In the genomic region with DNA sequence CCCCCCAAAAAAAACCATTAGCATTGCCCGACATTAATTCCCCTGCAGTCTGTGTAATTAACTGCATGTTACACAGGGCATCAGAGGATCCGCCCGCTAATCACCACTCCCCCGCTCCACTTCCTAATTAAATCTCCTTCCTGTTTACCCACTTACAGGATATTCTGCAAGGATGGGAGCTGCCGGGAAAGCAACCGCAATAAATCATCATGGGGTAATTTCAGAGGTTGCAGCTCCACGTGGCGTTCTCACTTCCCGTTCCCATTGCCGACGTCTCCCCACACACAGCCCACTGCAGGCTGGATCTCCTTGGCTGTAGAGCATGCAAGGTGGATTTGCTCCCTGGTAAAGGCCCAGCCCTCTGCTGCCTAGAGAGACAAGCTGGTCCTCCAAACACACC, we compare ENCODE assay signal across 9 mouse cellular contexts. TPM values are rescaled to one million over a fixed set of nuclear protein-coding genes. Genes with fewer than 3 reads are reported as not detected.
A peak's percentile ranks its signal among the peaks of the same experiment; 100 is the strongest.
DNase-seq lines count a peak whose midpoint lies in the region; ATAC-seq lines count a peak whose summit lies in the region.
"Had no signal": no experiment of that assay in that cellular context is flagged by ENCODE, and none has a peak within 500 bp of the region (broad histone marks: within the 10 kb centered on the region; RNA-seq: fewer than 3 reads in every experiment).

No protein-coding gene starts in this region.

- DNase-seq in heart, adult 11 months: peak; percentile 97
- DNase-seq in Muller cell, postnatal 12 days (ENCODE audit: inconsistent ontology term): peak; percentile 46
- peak; percentile 63 for DNase-seq in kidney, adult 11 months
- DNase-seq in lung, postnatal 14 days: peak; percentile 13
- no peak for DNase-seq in cerebellum, adult 9-10 months
- no peak for DNase-seq in spleen, postnatal 14 days (ENCODE audit: low spot score in 2 of 2)

- peaks cover 3% of the 10 kb centered on the region; the same call in 1 of the 2 replicates for H3K27me3 ChIP-seq in heart, embryonic 11.5 days (ENCODE audit: control insufficient read depth, insufficient read depth, low read length)
- no peaks in the 10 kb centered on the region for H3K27me3 ChIP-seq in forebrain, embryonic 15.5 days
- H3K27me3 ChIP-seq: stomach, embryonic 15.5 days had no signal

- H3K27ac ChIP-seq in heart, embryonic 11.5 days (ENCODE audit: low read depth, low read length): no peak overlapping the region
- no peak overlapping the region; the same call in 1 of the 2 replicates for H3K27ac ChIP-seq in forebrain, embryonic 15.5 days (replicated peaks)
- H3K27ac ChIP-seq: stomach, embryonic 15.5 days had no signal

- WGBS in heart, embryonic 11.5 days (ENCODE audit: insufficient replicate concordance): 57% methylated on average over 11 of the region's 11 CpGs
- WGBS in forebrain, embryonic 15.5 days: 39% methylated on average over 11 of the region's 11 CpGs

- no peaks in the 10 kb centered on the region for H3K9me3 ChIP-seq in heart, embryonic 11.5 days (replicated peaks; ENCODE audit: control insufficient read depth, low read length)
- no peaks in the 10 kb centered on the region for H3K9me3 ChIP-seq in forebrain, embryonic 15.5 days
- H3K9me3 ChIP-seq: stomach, embryonic 15.5 days had no signal

- H3K9ac ChIP-seq in heart, embryonic 11.5 days (ENCODE audit: low read depth, low read length): no peak overlapping the region
- H3K9ac ChIP-seq in forebrain, embryonic 15.5 days (replicated peaks): no peak overlapping the region
- H3K9ac ChIP-seq: stomach, embryonic 15.5 days had no signal

- H3K36me3 ChIP-seq in heart, embryonic 11.5 days (ENCODE audit: control insufficient read depth, insufficient read depth, low read length): no peaks in the 10 kb centered on the region
- H3K36me3 ChIP-seq in forebrain, embryonic 15.5 days: no peaks in the 10 kb centered on the region
- H3K36me3 ChIP-seq: stomach, embryonic 15.5 days had no signal

- H3K4me1 ChIP-seq in heart, embryonic 11.5 days (ENCODE audit: control insufficient read depth, insufficient read depth, low read length): no peaks in the 10 kb centered on the region
- H3K4me1 ChIP-seq in forebrain, embryonic 15.5 days: peaks cover 11% of the 10 kb centered on the region; the same call in 1 of the 2 replicates
- H3K4me1 ChIP-seq: stomach, embryonic 15.5 days had no signal

- H3K4me3 ChIP-seq in heart, embryonic 11.5 days (ENCODE audit: low read depth, low read length): no peak overlapping the region
- no peak overlapping the region for H3K4me3 ChIP-seq in forebrain, embryonic 15.5 days
- H3K4me3 ChIP-seq: stomach, embryonic 15.5 days had no signal

- no peak for ATAC-seq in heart, embryonic 11.5 days (replicated peaks; ENCODE audit: insufficient number of reproducible peaks, low FRiP score, low TSS enrichment)
- no peak for ATAC-seq in forebrain, embryonic 15.5 days (replicated peaks)

- no peak overlapping the region for H3K4me2 ChIP-seq in heart, embryonic 11.5 days
- no peak overlapping the region for H3K4me2 ChIP-seq in forebrain, embryonic 15.5 days (replicated peaks)
- H3K4me2 ChIP-seq: stomach, embryonic 15.5 days had no signal

RNA-seq across cellular contexts. Expression of a gene that starts 45.0 kb away (rescaled TPM):
- polyA plus RNA-seq in heart, embryonic 11.5 days (2014; fragmentation: Nextera tagmentation; extraction: Ambion mirVana): 2.3 and 3.1 TPM in 2 replicates
- 8.6 and 9.3 TPM in 2 replicates for polyA plus RNA-seq in forebrain, embryonic 15.5 days (2015; fragmentation: Nextera tagmentation; extraction: Ambion mirVana)

Comparison
In these comparisons a context has a peak if more than half of its experiments do, and no peak if none do; other contexts are left out.
1. DNase-seq: peak in heart, adult 11 months (single experiment), Muller cell, postnatal 12 days (single experiment), kidney, adult 11 months (single experiment) and lung, postnatal 14 days (single experiment); none in cerebellum, adult 9-10 months (single experiment) and spleen, postnatal 14 days (0 of 2).